Mouse (Mus musculus): Measurements from ENCODE around the gene Ptp4a2. TPM values are rescaled to one million over a fixed set of nuclear protein-coding genes. Genes with fewer than 3 reads are reported as not detected.

The Ptp4a2 gene
- total RNA-seq, 2 experiments from 2014 or later: 365 to 463 TPM

- no peak for ATAC-seq (ENCODE audit: poor library complexity, severe bottlenecking)
Measured at GRCm38 (mm10) chr4:129795151-129795860, 15.7 kb upstream of the Ptp4a2 start.

GRCm38 (mm10) chr4:129795861-129796260 is 15.2 kb upstream of the Ptp4a2 start:
- no peak for ATAC-seq (ENCODE audit: poor library complexity, severe bottlenecking)

GRCm38 (mm10) chr4:129797985-129798384 is 13.0 kb upstream of the Ptp4a2 start:
- no peak for ATAC-seq (ENCODE audit: poor library complexity, severe bottlenecking)

- ATAC-seq (ENCODE audit: poor library complexity, severe bottlenecking): peak; percentile 67
Measured at GRCm38 (mm10) chr4:129803368-129803767, 7.7 kb upstream of the Ptp4a2 start.

GRCm38 (mm10) chr4:129805059-129805458 is 6.0 kb upstream of the Ptp4a2 start:
- ATAC-seq (ENCODE audit: poor library complexity, severe bottlenecking): no peak

- no peak for ATAC-seq (ENCODE audit: poor library complexity, severe bottlenecking)
Measured at GRCm38 (mm10) chr4:129811605-129812468, 818 bp downstream of the Ptp4a2 start.

GRCm38 (mm10) chr4:129817591-129817990 is 6.6 kb downstream of the Ptp4a2 start:
- ATAC-seq (ENCODE audit: poor library complexity, severe bottlenecking): no peak

GRCm38 (mm10) chr4:129818506-129819195 is 7.6 kb downstream of the Ptp4a2 start:
- ATAC-seq (ENCODE audit: poor library complexity, severe bottlenecking): no peak

GRCm38 (mm10) chr4:129819712-129820336 is 8.8 kb downstream of the Ptp4a2 start:
- peak; percentile 90 for ATAC-seq (ENCODE audit: poor library complexity, severe bottlenecking)

GRCm38 (mm10) chr4:129820417-129821086 is 9.5 kb downstream of the Ptp4a2 start:
- ATAC-seq (ENCODE audit: poor library complexity, severe bottlenecking): peak; percentile 59

GRCm38 (mm10) chr4:129821087-129821616 is 10.1 kb downstream of the Ptp4a2 start:
- peak; percentile 23; the same call in 1 of the 2 replicates for ATAC-seq (ENCODE audit: poor library complexity, severe bottlenecking)

GRCm38 (mm10) chr4:129822324-129822723 is 11.3 kb downstream of the Ptp4a2 start:
- ATAC-seq (ENCODE audit: poor library complexity, severe bottlenecking): no peak

GRCm38 (mm10) chr4:129823216-129823810 is 12.3 kb downstream of the Ptp4a2 start:
- no peak for ATAC-seq (ENCODE audit: poor library complexity, severe bottlenecking)

- no peak for ATAC-seq (ENCODE audit: poor library complexity, severe bottlenecking)
Measured at GRCm38 (mm10) chr4:129827611-129828010, 16.6 kb downstream of the Ptp4a2 start.

GRCm38 (mm10) chr4:129828081-129828480 is 17.1 kb downstream of the Ptp4a2 start:
- ATAC-seq (ENCODE audit: poor library complexity, severe bottlenecking): no peak

- ATAC-seq (ENCODE audit: poor library complexity, severe bottlenecking): peak; percentile 33; the same call in 1 of the 2 replicates
Measured at GRCm38 (mm10) chr4:129829799-129830198, 18.8 kb downstream of the Ptp4a2 start.

- no peak for ATAC-seq (ENCODE audit: poor library complexity, severe bottlenecking)
Measured at GRCm38 (mm10) chr4:129830343-129830944, 19.4 kb downstream of the Ptp4a2 start.

GRCm38 (mm10) chr4:129834581-129834980 is 23.6 kb downstream of the Ptp4a2 start:
- ATAC-seq (ENCODE audit: poor library complexity, severe bottlenecking): no peak

GRCm38 (mm10) chr4:129835296-129835695 is 24.3 kb downstream of the Ptp4a2 start:
- no peak for ATAC-seq (ENCODE audit: poor library complexity, severe bottlenecking)
